Mouse (Mus musculus) bone marrow, adult 2 months (tissue): ENCODE measurements around the gene Naa80. TPM values are rescaled to one million over a fixed set of nuclear protein-coding genes. Genes with fewer than 3 reads are reported as not detected.

Experiments used
- H3K27ac ChIP-seq: fragments of 200-500 bp; 2 replicates; pipeline ENCODE4 v1.5.1; 2012; ENCODE audit warnings: low read depth, mild to moderate bottlenecking, control low read depth, inconsistent platforms, low read length; ENCODE audit not compliant: control insufficient read depth, poor library complexity, insufficient read depth
- H3K4me1 ChIP-seq: fragments of 200-500 bp; 2 replicates; pipeline ENCODE4 v1.6.1; 2011; ENCODE audit warnings: low read length; ENCODE audit not compliant: control insufficient read depth, insufficient read depth
- H3K4me3 ChIP-seq: fragments of 200-500 bp; replicated peaks from 2 replicates; pipeline ENCODE3; 2011; ENCODE audit warnings: mild to moderate bottlenecking, low read depth, low read length, control low read depth; ENCODE audit not compliant: control insufficient read depth
- CTCF ChIP-seq: fragments of 200-500 bp; IDR thresholded peaks from 2 replicates; pipeline ENCODE4 v1.5.1; 2011; ENCODE audit warnings: low read length, control low read depth; ENCODE audit not compliant: control insufficient read depth, insufficient read depth
- POLR2A ChIP-seq: fragments of 200-500 bp; IDR thresholded peaks from 2 replicates; pipeline ENCODE4 v1.6.1; 2011; ENCODE audit warnings: low read depth, mild to moderate bottlenecking, control low read depth, low read length, borderline replicate concordance; ENCODE audit not compliant: control insufficient read depth
- WGBS: fragments of 180-500 bp; shearing (Covaris S2); methylation state at CpG from one replicate; pipeline ENCODE4 v1.1.7; 2018; 5-methylcytosine and 5-hydroxymethylcytosine counted together
- polyA plus RNA-seq: library from polyadenylated mRNA; stranded (reverse); fragments of >200 nt; gene quantifications from 2 replicates; pipeline ENCODE4 v1.2.4, GENCODE M21; 2011; ENCODE audit warnings: low replicate concordance; ENCODE audit not compliant: missing spikeins, insufficient read depth, insufficient read length

The Naa80 gene
- polyA plus RNA-seq, 1 experiment: 34.9 TPM

GRCm38 (mm10) chr9:107547026-107547425 is 31.7 kb upstream of the Naa80 start, which contains the start of gene Zmynd10:
Zmynd10 (plus strand) TSS chr9:107547298.
- 2% methylated on average over 20 of the region's 20 CpGs for WGBS
- H3K27ac ChIP-seq: peak within 1 kb of the TSS; percentile 12; the same call in 1 of the 2 replicates
- peak within 1 kb of the TSS; percentile 33 for H3K4me3 ChIP-seq
- no peak for TF ChIP-seq CTCF
- TF ChIP-seq POLR2A: no peak
- peaks cover 13% of the 10 kb centered on the region; the same call in 1 of the 2 replicates for H3K4me1 ChIP-seq

- Histone ChIP-seq H3K27ac (no peak overlapping the region), H3K4me3 (no peak overlapping the region), H3K4me1 (peaks cover 13% of the 10 kb centered on the region; the same call in 1 of the 2 replicates)
- TF ChIP-seq POLR2A (no peak), CTCF (no peak)
- 69% methylated on average over 5 of the region's 5 CpGs for WGBS
Measured at GRCm38 (mm10) chr9:107547957-107548356, 30.7 kb upstream of the Naa80 start.

GRCm38 (mm10) chr9:107548820-107549219 is 29.9 kb upstream of the Naa80 start:
- WGBS: 89% methylated on average over 10 of the region's 10 CpGs
- no peak for TF ChIP-seq CTCF
- Histone ChIP-seq H3K27ac (no peak overlapping the region), H3K4me3 (no peak overlapping the region), H3K4me1 (peaks cover 13% of the 10 kb centered on the region; the same call in 1 of the 2 replicates)

- Histone ChIP-seq H3K4me1 (peaks cover 13% of the 10 kb centered on the region; the same call in 1 of the 2 replicates), H3K4me3 (no peak overlapping the region), H3K27ac (no peak overlapping the region)
- 86% methylated on average over 20 of the region's 20 CpGs for WGBS
- TF ChIP-seq POLR2A: no peak
- no peak for TF ChIP-seq CTCF
Measured at GRCm38 (mm10) chr9:107549297-107550074, 29.2 kb upstream of the Naa80 start.

- 60% methylated on average over 23 of the region's 23 CpGs for WGBS
- Histone ChIP-seq H3K4me1 (peaks cover 13% of the 10 kb centered on the region; the same call in 1 of the 2 replicates), H3K27ac (no peak overlapping the region; the same call in 1 of the 2 replicates), H3K4me3 (no peak overlapping the region)
- TF ChIP-seq POLR2A (no peak), CTCF (no peak)
Measured at GRCm38 (mm10) chr9:107550491-107551116, 28.1 kb upstream of the Naa80 start.

GRCm38 (mm10) chr9:107551117-107551889 is 27.4 kb upstream of the Naa80 start, which contains the start of gene Rassf1:
Rassf1 (plus strand) TSS chr9:107551555.
- Histone ChIP-seq H3K4me1 (peaks cover 13% of the 10 kb centered on the region; the same call in 1 of the 2 replicates), H3K4me3 (peak within 1 kb of the TSS; percentile 57), H3K27ac (peak within 1 kb of the TSS; percentile 68)
- WGBS: 2% methylated on average over 63 of the region's 63 CpGs
- TF ChIP-seq POLR2A: 0 out of 2 replicates have a peak, but pooled peaks have one; percentile 31
- no peak for TF ChIP-seq CTCF

- Histone ChIP-seq H3K4me3 (peak overlapping the region; percentile 57), H3K27ac (no peak overlapping the region), H3K4me1 (peaks cover 13% of the 10 kb centered on the region)
- TF ChIP-seq POLR2A: no peak
- no peak for TF ChIP-seq CTCF
- 43% methylated on average over 8 of the region's 8 CpGs for WGBS
Measured at GRCm38 (mm10) chr9:107551890-107552355, 26.8 kb upstream of the Naa80 start.
